ENCODE assay signal across 8 mouse cellular contexts in the genomic region with DNA sequence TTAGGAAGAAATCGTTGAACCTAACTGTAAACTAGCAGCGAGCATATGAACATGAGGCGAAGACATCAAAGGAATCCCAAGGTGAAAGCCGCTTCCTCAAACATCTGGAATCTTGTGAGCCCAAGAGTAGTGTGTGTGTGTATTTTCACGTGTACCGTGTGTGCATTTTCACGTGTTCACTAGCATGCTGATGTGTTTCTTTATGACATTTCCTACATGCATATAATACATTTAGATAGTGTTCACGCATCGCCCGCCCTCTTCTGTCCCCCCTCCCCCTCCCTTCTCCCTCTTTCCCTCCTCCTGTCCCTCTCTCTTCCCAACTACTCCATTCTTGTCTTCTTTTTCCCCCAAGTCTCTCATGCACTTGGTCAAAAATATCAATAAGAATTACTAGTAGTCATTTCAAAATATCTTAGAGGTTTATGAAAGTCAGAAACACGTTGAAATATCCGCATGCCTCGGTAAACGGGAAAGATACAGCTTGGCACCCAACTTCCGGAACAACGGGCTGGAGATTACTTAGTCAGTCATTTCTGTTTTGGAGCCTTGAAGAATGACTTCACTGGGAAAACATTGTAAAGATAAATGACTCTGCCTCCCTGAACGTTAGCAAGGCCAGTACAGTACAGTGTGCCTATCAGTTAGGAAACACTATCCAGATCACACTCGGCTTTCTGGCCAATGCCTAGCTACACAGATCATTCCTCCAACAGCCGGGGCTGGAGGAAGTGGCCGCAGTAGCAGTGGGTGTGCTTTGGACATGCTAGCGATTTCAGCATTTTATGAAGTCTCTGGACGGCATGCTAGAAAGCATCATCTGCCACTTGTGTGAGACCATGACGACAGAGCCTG. TPM values are rescaled to one million over a fixed set of nuclear protein-coding genes. Genes with fewer than 3 reads are reported as not detected.
DNase-seq lines count a peak whose midpoint lies in the region; ATAC-seq lines count a peak whose summit lies in the region.

No protein-coding gene starts in this region.

- peak; percentile 48 for ATAC-seq in megakaryocyte progenitor cell, adult 5-6 weeks (replicated peaks; ENCODE audit: poor library complexity)
- ATAC-seq in inflammation-experienced regulatory T-cells, adult 6 months: no peak

- intact Hi-C loops in heart, postnatal 14 days (cut with DNase I): no loop called here

- peak; percentile 15 for DNase-seq in kidney, postnatal 10 days
- DNase-seq in kidney, adult 11 months: no peak
- peak; percentile 52 for DNase-seq in c-Kit-positive CD71-positive TER-119-positive erythroid progenitor cells, embryonic 14.5 days (ENCODE audit: low spot score)
- peak; percentile 34 to 42 for DNase-seq in heart, postnatal 14 days
- DNase-seq in right cerebral cortex, postnatal 36 days (ENCODE audit: low spot score in 2 of 2): no peak
- DNase-seq in cerebellum, postnatal 25 days: no peak

RNA-seq across cellular contexts. Expression of gene Lrrc8c, which starts 8.5 kb away (rescaled TPM):
- total RNA-seq in heart, postnatal 14 days (2021): 10 to 100 TPM; 45.8 to 51.7 TPM
- total RNA-seq in megakaryocyte progenitor cell, adult 5-6 weeks (2015): 27.6 and 35.9 TPM in 2 replicates
- 5.5 and 7.4 TPM in 2 replicates for total RNA-seq in megakaryocyte progenitor cell, adult 5-6 weeks (2017)
- 10 to 100 TPM; 46.9 to 77.2 (median 63.8) TPM for polyA plus RNA-seq in inflammation-experienced regulatory T-cells, adult 6 months (2017; shearing (Covaris generic))

Comparison
In these comparisons a context has a peak if more than half of its experiments do, and no peak if none do; other contexts are left out.
1. DNase-seq: peak in kidney, postnatal 10 days (single experiment), c-Kit-positive CD71-positive TER-119-positive erythroid progenitor cells, embryonic 14.5 days (single experiment) and heart, postnatal 14 days (2 of 2); none in kidney, adult 11 months (single experiment), right cerebral cortex, postnatal 36 days (0 of 2) and cerebellum, postnatal 25 days (0 of 2).